Mouse (Mus musculus) lung, postnatal 25 days (tissue): ENCODE measurements around the gene Notch2.
"Not testable (repeated sequence)": the region's sequence is repeated elsewhere in the genome, so short reads cannot be mapped to it uniquely, and the experiment has no call there.

Source experiments
- DNase-seq: peaks from one replicate; pipeline ENCODE4 v3.0.0; 2022; ENCODE audit warnings: low spot score

The Notch2 gene

GRCm38 (mm10) chr3:98104851-98105471 lies 91.6 kb downstream of the Notch2 start:
- no peak for DNase-seq

GRCm38 (mm10) chr3:98105496-98105895 lies 92.2 kb downstream of the Notch2 start:
- DNase-seq = no peak

GRCm38 (mm10) chr3:98106115-98106514 lies 92.8 kb downstream of the Notch2 start:
- no peak for DNase-seq

GRCm38 (mm10) chr3:98106590-98107313 lies 93.4 kb downstream of the Notch2 start:
- DNase-seq = no peak

GRCm38 (mm10) chr3:98108416-98108815 lies 95.1 kb downstream of the Notch2 start:
- DNase-seq = peak; percentile 43

GRCm38 (mm10) chr3:98108866-98109265 lies 95.5 kb downstream of the Notch2 start:
- DNase-seq = no peak

- DNase-seq = no peak
Observed at GRCm38 (mm10) chr3:98110610-98111009, 97.3 kb downstream of the Notch2 start.

- DNase-seq = no peak
Observed at GRCm38 (mm10) chr3:98118252-98118651, 104.9 kb downstream of the Notch2 start.

GRCm38 (mm10) chr3:98119338-98119737 lies 106.0 kb downstream of the Notch2 start:
- no peak for DNase-seq

GRCm38 (mm10) chr3:98120884-98121283 lies 107.6 kb downstream of the Notch2 start:
- DNase-seq = no peak

- no peak for DNase-seq
Observed at GRCm38 (mm10) chr3:98127775-98128174, 114.4 kb downstream of the Notch2 start.

GRCm38 (mm10) chr3:98128716-98129115 lies 115.4 kb downstream of the Notch2 start:
- no peak for DNase-seq

- DNase-seq = not testable (repeated sequence)
Observed at GRCm38 (mm10) chr3:98132140-98132539, 118.8 kb downstream of the Notch2 start.

- no peak for DNase-seq
Observed at GRCm38 (mm10) chr3:98132636-98133035, 119.3 kb downstream of the Notch2 start.

- DNase-seq = no peak
Observed at GRCm38 (mm10) chr3:98141456-98141855, 128.1 kb downstream of the Notch2 start.

- DNase-seq = no peak
Observed at GRCm38 (mm10) chr3:98142862-98143261, 129.5 kb downstream of the Notch2 start.

GRCm38 (mm10) chr3:98145204-98145603 lies 131.9 kb downstream of the Notch2 start:
- no peak for DNase-seq

GRCm38 (mm10) chr3:98146471-98147410 lies 133.4 kb downstream of the Notch2 start:
- DNase-seq = no peak

- no peak for DNase-seq
Observed at GRCm38 (mm10) chr3:98147706-98148105, 134.4 kb downstream of the Notch2 start.

- no peak for DNase-seq
Observed at GRCm38 (mm10) chr3:98149881-98150280, 136.6 kb downstream of the Notch2 start.

- DNase-seq = no peak
Observed at GRCm38 (mm10) chr3:98151016-98151415, 137.7 kb downstream of the Notch2 start.

GRCm38 (mm10) chr3:98153460-98153859 lies 140.1 kb downstream of the Notch2 start:
- no peak for DNase-seq

- no peak for DNase-seq
Observed at GRCm38 (mm10) chr3:98156158-98156557, 142.8 kb downstream of the Notch2 start.
